Mouse (Mus musculus) hindbrain, embryonic 16.5 days (tissue): ENCODE results near the gene Hoxb3. TPM values are rescaled to one million over a fixed set of nuclear protein-coding genes. Genes with fewer than 3 reads are reported as not detected.

ENCODE experiments used
- ATAC-seq: fragments of 200-750 bp; cut with Nextera tagmentation; 2 replicates; pipeline ENCODE4 v1.8.0; 2017; ENCODE audit warnings: moderate TSS enrichment, moderate library complexity
- H3K27ac ChIP-seq: fragments of 300-500 bp; sonication (generic); 2 replicates; pipeline ENCODE4 v1.5.1; 2014; ENCODE audit warnings: low read depth, mild to moderate bottlenecking, control low read depth, low read length, moderate library complexity
- H3K27me3 ChIP-seq: fragments of 300-500 bp; sonication (generic); replicated peaks from 2 replicates; pipeline ENCODE4 v1.6.1; 2014; ENCODE audit warnings: low read length; ENCODE audit not compliant: control insufficient read depth, insufficient read depth
- H3K36me3 ChIP-seq: fragments of 300-500 bp; sonication (generic); 2 replicates; pipeline ENCODE4 v1.6.1; 2014; ENCODE audit warnings: mild to moderate bottlenecking, low read length, moderate library complexity, mixed read lengths; ENCODE audit not compliant: control insufficient read depth, insufficient read depth
- H3K4me1 ChIP-seq: fragments of 300-500 bp; sonication (generic); 2 replicates; pipeline ENCODE4 v1.6.1; 2014; ENCODE audit warnings: low read depth, low read length; ENCODE audit not compliant: control insufficient read depth, insufficient read depth
- H3K4me2 ChIP-seq: fragments of 300-500 bp; sonication (generic); 2 replicates; pipeline ENCODE4 v1.6.1; 2014; ENCODE audit warnings: mild to moderate bottlenecking, low read length, control low read depth, moderate library complexity
- H3K4me3 ChIP-seq: fragments of 300-500 bp; sonication (generic); 2 replicates; pipeline ENCODE4 v1.5.1; 2014; ENCODE audit warnings: mild to moderate bottlenecking, low read length, control low read depth, moderate library complexity
- H3K9ac ChIP-seq: fragments of 300-500 bp; sonication (generic); 2 replicates; pipeline ENCODE4 v1.6.1; 2014; ENCODE audit warnings: low read depth, mild to moderate bottlenecking, control low read depth, low read length, moderate library complexity
- H3K9me3 ChIP-seq: fragments of 300-500 bp; sonication (generic); 2 replicates; pipeline ENCODE4 v1.6.1; 2014; ENCODE audit warnings: mild to moderate bottlenecking, low read length, moderate library complexity; ENCODE audit not compliant: control insufficient read depth
- WGBS: fragments of 180-500 bp; shearing (Covaris S2); extraction: QIAGEN DNeasy Blood & Tissue Kit; methylation state at CpG from one replicate; pipeline ENCODE4 v1.1.7; 2014; 5-methylcytosine and 5-hydroxymethylcytosine counted together
- polyA plus RNA-seq: library from polyadenylated mRNA; unstranded; fragments of >200 nt; fragmentation: Nextera tagmentation; extraction: Ambion mirVana; gene quantifications from 2 replicates; pipeline ENCODE4 v1.2.1, GENCODE M21; 2015

Gene Hoxb3
- polyA plus RNA-seq, 1 experiment from 2014 or later = 4.8 TPM

DNA sequence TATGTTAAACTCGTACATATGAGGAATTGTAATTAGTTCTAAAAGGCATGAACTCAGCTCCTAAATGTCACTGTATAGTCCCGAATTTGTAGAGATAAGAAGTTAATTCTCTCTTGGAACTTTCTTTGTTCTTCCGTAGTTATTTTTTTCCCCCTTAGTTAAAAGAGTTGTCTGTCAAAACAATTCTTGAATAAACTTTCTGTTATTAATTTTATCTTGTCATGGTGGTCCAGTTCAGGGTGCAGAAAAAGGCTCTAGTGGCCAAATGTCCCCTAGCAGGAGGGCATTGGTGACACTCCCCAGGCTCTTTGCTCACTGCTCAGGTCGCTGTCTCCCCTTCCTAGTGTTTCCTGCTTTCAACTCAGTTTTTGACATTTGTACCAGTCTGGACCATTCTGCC is 24.6 kb downstream of the Hoxb3 start:
- H3K4me3 ChIP-seq = no peak overlapping the region; the same call in 1 of the 2 replicates
- H3K9ac ChIP-seq = peak overlapping the region; percentile 43
- no peaks in the 10 kb centered on the region for H3K36me3 ChIP-seq
- ATAC-seq = no peak
- H3K27me3 ChIP-seq = peaks cover 32% of the 10 kb centered on the region
- WGBS = 12% methylated on average over 4 of the region's 4 CpGs
- peaks cover 38% of the 10 kb centered on the region for H3K4me1 ChIP-seq
- peak overlapping the region; percentile 97 for H3K27ac ChIP-seq
- no peaks in the 10 kb centered on the region for H3K9me3 ChIP-seq
- peak overlapping the region; percentile 46 for H3K4me2 ChIP-seq

GRCm38 (mm10) chr11:96348141-96348928 is 25.2 kb downstream of the Hoxb3 start:
- ATAC-seq = no peak
- H3K9me3 ChIP-seq = no peaks in the 10 kb centered on the region
- H3K9ac ChIP-seq = peak overlapping the region; percentile 43
- peak overlapping the region; percentile 6; the same call in 1 of the 2 replicates for H3K4me3 ChIP-seq
- peak overlapping the region; percentile 97 for H3K27ac ChIP-seq
- 4% methylated on average over 21 of the region's 21 CpGs for WGBS
- no peaks in the 10 kb centered on the region for H3K36me3 ChIP-seq
- peak overlapping the region; percentile 46 for H3K4me2 ChIP-seq
- peaks cover 38% of the 10 kb centered on the region for H3K4me1 ChIP-seq
- peaks cover 32% of the 10 kb centered on the region for H3K27me3 ChIP-seq

DNA sequence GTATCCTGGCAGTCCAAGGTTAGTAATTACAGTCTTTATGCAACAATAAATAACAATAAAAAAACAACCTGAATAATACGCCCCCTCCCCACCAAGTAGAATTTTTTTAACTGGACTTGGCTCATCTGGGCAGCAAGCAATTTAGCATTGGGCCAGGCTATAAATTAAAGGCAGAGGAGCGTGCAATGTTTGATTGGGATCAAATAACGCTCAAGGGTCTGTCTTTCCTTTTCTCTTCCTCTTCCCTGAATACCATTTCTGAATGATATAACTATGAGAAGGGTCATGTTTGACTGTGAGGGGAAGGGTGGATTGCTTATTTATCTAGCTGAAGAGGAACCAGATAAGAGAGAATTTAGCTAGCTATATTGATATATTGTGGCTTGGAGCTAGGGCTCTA is 25.9 kb downstream of the Hoxb3 start:
- Histone ChIP-seq H3K4me1 (peaks cover 38% of the 10 kb centered on the region), H3K4me2 (peak overlapping the region; percentile 46), H3K36me3 (no peaks in the 10 kb centered on the region), H3K4me3 (no peak overlapping the region), H3K9ac (peak overlapping the region; percentile 20; the same call in 1 of the 2 replicates), H3K9me3 (no peaks in the 10 kb centered on the region), H3K27me3 (peaks cover 31% of the 10 kb centered on the region), H3K27ac (peak overlapping the region; percentile 97)
- ATAC-seq = no peak
- 20% methylated on average over 3 of the region's 3 CpGs for WGBS

GRCm38 (mm10) chr11:96349491-96350340 is 26.6 kb downstream of the Hoxb3 start:
- H3K4me2 ChIP-seq = peak overlapping the region; percentile 46
- H3K9ac ChIP-seq = peak overlapping the region; percentile 11
- peaks cover 25% of the 10 kb centered on the region for H3K27me3 ChIP-seq
- H3K4me1 ChIP-seq = peaks cover 35% of the 10 kb centered on the region
- H3K27ac ChIP-seq = peak overlapping the region; percentile 97
- H3K4me3 ChIP-seq = peak overlapping the region; percentile 11
- H3K36me3 ChIP-seq = no peaks in the 10 kb centered on the region
- no peak for ATAC-seq
- 6% methylated on average over 14 of the region's 14 CpGs for WGBS
- H3K9me3 ChIP-seq = no peaks in the 10 kb centered on the region

- no peak for ATAC-seq
- Histone ChIP-seq H3K4me1 (peaks cover 32% of the 10 kb centered on the region), H3K27me3 (peaks cover 21% of the 10 kb centered on the region), H3K4me2 (peak within 1 kb of the TSS; percentile 61), H3K9ac (peak within 1 kb of the TSS; percentile 24), H3K36me3 (no peaks in the 10 kb centered on the region), H3K27ac (peak within 1 kb of the TSS; percentile 97), H3K9me3 (no peaks in the 10 kb centered on the region), H3K4me3 (peak within 1 kb of the TSS; percentile 57)
- 6% methylated on average over 2 of the region's 2 CpGs for WGBS
Measured at GRCm38 (mm10) chr11:96350341-96350624, 27.2 kb downstream of the Hoxb3 start, which contains the start of gene Hoxb2. Gene Hoxb2 (plus strand): TSS chr11:96350525.

GRCm38 (mm10) chr11:96350791-96351190 is 27.7 kb downstream of the Hoxb3 start:
- 16% methylated on average over 2 of the region's 2 CpGs for WGBS
- Histone ChIP-seq H3K4me2 (peak overlapping the region; percentile 61), H3K27me3 (peaks cover 19% of the 10 kb centered on the region), H3K9me3 (no peaks in the 10 kb centered on the region), H3K27ac (peak overlapping the region; percentile 97), H3K4me3 (no peak overlapping the region), H3K4me1 (peaks cover 28% of the 10 kb centered on the region), H3K36me3 (no peaks in the 10 kb centered on the region), H3K9ac (peak overlapping the region; percentile 24; the same call in 1 of the 2 replicates)
- ATAC-seq = no peak

GRCm38 (mm10) chr11:96351312-96351711 is 28.2 kb downstream of the Hoxb3 start:
- WGBS = 1% methylated on average over 11 of the region's 11 CpGs
- peak overlapping the region; percentile 61 for H3K4me2 ChIP-seq
- H3K27ac ChIP-seq = peak overlapping the region; percentile 97
- peak overlapping the region; percentile 57 for H3K4me3 ChIP-seq
- peak; percentile 51; the same call in 1 of the 2 replicates for ATAC-seq
- H3K9ac ChIP-seq = peak overlapping the region; percentile 81
- peaks cover 19% of the 10 kb centered on the region for H3K27me3 ChIP-seq
- H3K36me3 ChIP-seq = no peaks in the 10 kb centered on the region
- H3K9me3 ChIP-seq = no peaks in the 10 kb centered on the region
- H3K4me1 ChIP-seq = peaks cover 28% of the 10 kb centered on the region

DNA sequence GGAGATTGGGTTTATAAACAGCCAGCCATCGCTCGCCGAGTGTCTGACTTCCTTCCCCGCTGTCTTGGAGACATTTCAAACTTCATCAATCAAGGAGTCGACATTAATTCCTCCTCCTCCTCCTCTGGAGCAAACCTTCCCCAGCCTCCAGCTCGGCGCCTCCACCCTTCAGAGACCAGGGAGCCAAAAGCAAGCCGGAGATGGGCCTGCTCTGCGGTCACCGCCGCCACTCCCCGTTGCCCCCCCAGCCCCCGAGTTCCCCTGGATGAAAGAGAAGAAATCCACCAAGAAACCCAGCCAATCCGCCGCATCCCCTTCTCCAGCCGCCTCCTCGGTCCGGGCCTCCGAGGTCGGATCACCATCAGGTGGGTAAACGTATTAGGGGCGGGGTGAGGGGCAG is 28.7 kb downstream of the Hoxb3 start:
- Histone ChIP-seq H3K4me1 (peaks cover 25% of the 10 kb centered on the region), H3K9ac (peak overlapping the region; percentile 81), H3K27me3 (peaks cover 15% of the 10 kb centered on the region), H3K9me3 (no peaks in the 10 kb centered on the region), H3K4me2 (peak overlapping the region; percentile 61), H3K27ac (peak overlapping the region; percentile 97), H3K4me3 (peak overlapping the region; percentile 57), H3K36me3 (no peaks in the 10 kb centered on the region)
- ATAC-seq = peak; percentile 65
- 2% methylated on average over 22 of the region's 22 CpGs for WGBS
